Mouse (Mus musculus) limb, embryonic 13.5 days (tissue): Measurements from ENCODE around the gene Ccr10. TPM values are rescaled to one million over a fixed set of nuclear protein-coding genes. Genes with fewer than 3 reads are reported as not detected.

Experiments
- ATAC-seq: fragments of 200-750 bp; cut with Nextera tagmentation; 2 replicates; pipeline ENCODE4 v1.8.0; 2017; ENCODE audit warnings: low read depth, moderate number of reproducible peaks, moderate TSS enrichment; ENCODE audit not compliant: low FRiP score
- H3K27ac ChIP-seq: fragments of 300-500 bp; sonication (generic); 2 replicates; pipeline ENCODE4 v1.5.1; 2015; ENCODE audit warnings: inconsistent platforms, mild to moderate bottlenecking, moderate library complexity
- H3K27me3 ChIP-seq: fragments of 300-500 bp; sonication (generic); 2 replicates; pipeline ENCODE4 v1.6.1; 2015; ENCODE audit warnings: mild to moderate bottlenecking, inconsistent platforms
- H3K36me3 ChIP-seq: fragments of 300-500 bp; sonication (generic); 2 replicates; pipeline ENCODE4 v1.6.1; 2015; ENCODE audit warnings: inconsistent platforms, mild to moderate bottlenecking, moderate library complexity
- H3K4me1 ChIP-seq: fragments of 300-500 bp; sonication (generic); 2 replicates; pipeline ENCODE4 v1.6.1; 2015; ENCODE audit warnings: inconsistent platforms
- H3K4me2 ChIP-seq: fragments of 300-500 bp; sonication (generic); replicated peaks from 2 replicates; pipeline ENCODE4 v1.6.1; 2015; ENCODE audit warnings: inconsistent platforms, mild to moderate bottlenecking, moderate library complexity
- H3K4me3 ChIP-seq: fragments of 300-500 bp; sonication (generic); 2 replicates; pipeline ENCODE4 v1.5.1; 2015; ENCODE audit warnings: moderate library complexity, mild to moderate bottlenecking, inconsistent platforms
- H3K9ac ChIP-seq: fragments of 300-500 bp; sonication (generic); 2 replicates; pipeline ENCODE4 v1.6.1; 2015; ENCODE audit warnings: mild to moderate bottlenecking, inconsistent platforms
- H3K9me3 ChIP-seq: fragments of 300-500 bp; sonication (generic); 2 replicates; pipeline ENCODE4 v1.6.1; 2016; ENCODE audit warnings: inconsistent platforms
- WGBS: fragments of 180-500 bp; shearing (Covaris S2); methylation state at CpG from one replicate; pipeline ENCODE4 v1.1.7; 2015; 5-methylcytosine and 5-hydroxymethylcytosine counted together
- polyA plus RNA-seq: library from polyadenylated mRNA; unstranded; fragments of >200 nt; fragmentation: Nextera tagmentation; extraction: Ambion mirVana; gene quantifications from 2 replicates; pipeline ENCODE4 v1.2.1, GENCODE M21; 2015

Ccr10 gene
- polyA plus RNA-seq, 1 experiment from 2014 or later, result 0.10 TPM

DNA sequence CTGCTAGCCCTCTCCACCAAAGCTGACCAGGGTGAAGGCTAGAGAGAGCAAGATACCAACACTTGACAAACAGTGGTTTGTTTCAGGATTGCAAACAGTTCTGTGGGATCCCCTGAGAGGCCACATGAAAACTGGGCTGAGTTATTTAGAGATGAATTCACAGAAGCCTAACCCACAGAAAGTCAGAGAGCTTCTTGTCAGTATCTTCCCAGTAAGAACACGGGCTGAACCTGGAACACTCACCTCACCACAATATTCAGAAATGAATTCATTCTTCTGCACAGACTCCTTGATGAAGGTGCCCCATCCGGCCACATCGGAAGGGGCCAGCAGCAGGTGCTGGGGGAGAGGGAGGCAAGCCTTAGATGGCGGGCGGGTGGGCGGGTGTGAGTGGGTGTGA is 19.4 kb upstream of the Ccr10 start:
- H3K4me3 ChIP-seq, result no peak overlapping the region
- peaks cover 20% of the 10 kb centered on the region for H3K4me1 ChIP-seq
- H3K4me2 ChIP-seq, result no peak overlapping the region
- no peak overlapping the region for H3K9ac ChIP-seq
- peaks cover 71% of the 10 kb centered on the region for H3K36me3 ChIP-seq
- no peaks in the 10 kb centered on the region for H3K9me3 ChIP-seq
- no peaks in the 10 kb centered on the region for H3K27me3 ChIP-seq
- no peak overlapping the region for H3K27ac ChIP-seq
- 90% methylated on average over 6 of the region's 6 CpGs for WGBS
- no peak for ATAC-seq

DNA sequence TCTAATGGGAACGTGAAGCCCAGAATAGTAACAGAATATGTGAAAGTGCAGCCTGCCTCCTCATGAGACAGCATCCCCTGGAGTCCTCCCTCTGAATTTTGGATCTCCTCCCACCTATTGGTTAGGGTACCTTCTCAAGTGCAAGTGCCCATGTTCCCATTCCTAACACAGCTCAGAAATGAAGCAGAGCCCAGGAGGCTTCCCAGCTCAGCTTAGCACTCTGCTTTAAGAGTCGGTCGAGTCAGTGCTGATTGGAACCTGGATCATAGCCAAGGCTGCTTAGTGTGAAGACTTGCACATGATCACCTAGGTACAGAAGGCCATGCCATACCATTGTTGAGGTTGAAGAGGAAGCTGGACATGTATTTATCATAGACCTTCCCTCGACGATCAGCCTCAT is 18.9 kb upstream of the Ccr10 start:
- peaks cover 25% of the 10 kb centered on the region for H3K4me1 ChIP-seq
- H3K9ac ChIP-seq, result no peak overlapping the region
- 82% methylated on average over 5 of the region's 5 CpGs for WGBS
- ATAC-seq, result no peak
- no peaks in the 10 kb centered on the region for H3K9me3 ChIP-seq
- H3K27ac ChIP-seq, result no peak overlapping the region
- H3K27me3 ChIP-seq, result no peaks in the 10 kb centered on the region
- H3K4me3 ChIP-seq, result no peak overlapping the region
- no peak overlapping the region for H3K4me2 ChIP-seq
- peaks cover 66% of the 10 kb centered on the region for H3K36me3 ChIP-seq

DNA sequence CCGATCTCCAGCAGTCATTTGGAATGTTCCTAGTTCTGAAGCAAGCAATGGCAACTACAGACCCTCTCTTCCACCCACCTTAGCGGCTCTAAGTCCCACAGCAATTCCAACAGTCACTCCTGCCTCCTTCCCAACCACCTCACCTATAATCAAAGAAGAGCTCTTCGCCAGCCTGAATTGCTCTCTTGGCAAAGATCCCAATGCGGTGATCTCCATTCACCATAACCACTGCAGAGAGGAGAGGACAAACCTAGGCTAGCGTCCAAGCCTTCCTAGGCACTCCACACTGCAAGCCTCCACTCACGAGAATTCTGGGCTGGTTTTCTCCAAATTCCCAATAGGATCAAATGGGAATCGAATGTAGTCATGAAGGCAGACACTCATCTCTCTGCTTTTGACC is 17.8 kb upstream of the Ccr10 start:
- Histone ChIP-seq H3K9ac (no peak overlapping the region), H3K4me3 (no peak overlapping the region), H3K4me2 (no peak overlapping the region), H3K9me3 (no peaks in the 10 kb centered on the region), H3K36me3 (peaks cover 55% of the 10 kb centered on the region), H3K4me1 (peaks cover 27% of the 10 kb centered on the region), H3K27me3 (no peaks in the 10 kb centered on the region), H3K27ac (no peak overlapping the region)
- ATAC-seq, result no peak
- WGBS, result 87% methylated on average over 7 of the region's 7 CpGs

DNA sequence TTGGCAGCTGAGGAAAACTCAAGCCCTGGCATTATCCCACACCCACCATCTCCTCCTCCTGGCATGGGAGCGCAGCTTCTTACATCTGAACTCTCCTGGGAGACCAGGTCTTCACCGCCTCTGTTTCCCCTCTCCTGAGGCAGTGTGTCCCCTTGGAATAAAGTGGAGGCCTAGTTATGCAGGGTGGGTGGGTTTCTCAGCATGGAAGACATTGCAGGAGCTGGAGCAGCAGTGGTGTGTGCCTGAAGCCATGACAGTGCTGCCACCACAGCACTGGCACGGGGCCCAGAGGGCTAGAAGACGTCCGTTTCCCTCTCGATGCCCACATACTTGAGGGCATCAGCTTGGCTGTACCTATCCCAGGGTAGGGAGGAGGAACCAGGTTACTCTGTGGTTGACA is 17.4 kb upstream of the Ccr10 start:
- Histone ChIP-seq H3K4me2 (no peak overlapping the region), H3K4me3 (no peak overlapping the region), H3K4me1 (peaks cover 27% of the 10 kb centered on the region), H3K9ac (no peak overlapping the region), H3K9me3 (no peaks in the 10 kb centered on the region), H3K27ac (no peak overlapping the region), H3K36me3 (peaks cover 51% of the 10 kb centered on the region), H3K27me3 (no peaks in the 10 kb centered on the region)
- WGBS, result 90% methylated on average over 6 of the region's 6 CpGs
- ATAC-seq, result no peak

DNA sequence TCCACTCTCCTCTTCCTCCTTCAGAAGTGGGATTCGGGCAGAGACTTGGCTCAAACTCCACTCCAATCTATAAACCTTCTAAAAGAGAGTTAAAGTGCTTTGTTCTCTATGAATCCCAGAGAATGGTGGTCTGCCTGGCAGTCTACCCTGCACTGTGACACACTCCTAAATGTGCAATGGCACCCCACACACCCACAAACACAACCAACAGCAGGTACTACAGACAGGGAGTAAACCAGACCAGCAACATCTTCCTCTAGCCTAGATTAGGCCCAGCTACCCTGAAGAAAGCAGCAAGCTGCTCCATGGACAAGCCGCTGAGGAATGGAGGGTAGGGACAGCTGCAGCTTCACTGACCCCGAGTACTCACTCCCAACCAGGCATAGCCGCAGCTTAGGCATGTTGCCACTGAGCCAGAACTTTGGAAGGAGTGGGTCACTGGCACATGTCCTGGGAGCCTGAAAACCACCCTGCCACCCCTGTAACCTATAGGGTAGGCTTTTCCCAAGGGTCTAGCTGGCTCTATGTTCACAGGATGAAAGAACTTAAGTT is 16.8 kb upstream of the Ccr10 start:
- no peak overlapping the region for H3K4me2 ChIP-seq
- WGBS, result 83% methylated on average over 4 of the region's 4 CpGs
- H3K4me3 ChIP-seq, result no peak overlapping the region
- no peak for ATAC-seq
- peaks cover 45% of the 10 kb centered on the region for H3K36me3 ChIP-seq
- no peaks in the 10 kb centered on the region for H3K27me3 ChIP-seq
- no peak overlapping the region for H3K9ac ChIP-seq
- peaks cover 27% of the 10 kb centered on the region for H3K4me1 ChIP-seq
- no peak overlapping the region for H3K27ac ChIP-seq
- H3K9me3 ChIP-seq, result no peaks in the 10 kb centered on the region

DNA sequence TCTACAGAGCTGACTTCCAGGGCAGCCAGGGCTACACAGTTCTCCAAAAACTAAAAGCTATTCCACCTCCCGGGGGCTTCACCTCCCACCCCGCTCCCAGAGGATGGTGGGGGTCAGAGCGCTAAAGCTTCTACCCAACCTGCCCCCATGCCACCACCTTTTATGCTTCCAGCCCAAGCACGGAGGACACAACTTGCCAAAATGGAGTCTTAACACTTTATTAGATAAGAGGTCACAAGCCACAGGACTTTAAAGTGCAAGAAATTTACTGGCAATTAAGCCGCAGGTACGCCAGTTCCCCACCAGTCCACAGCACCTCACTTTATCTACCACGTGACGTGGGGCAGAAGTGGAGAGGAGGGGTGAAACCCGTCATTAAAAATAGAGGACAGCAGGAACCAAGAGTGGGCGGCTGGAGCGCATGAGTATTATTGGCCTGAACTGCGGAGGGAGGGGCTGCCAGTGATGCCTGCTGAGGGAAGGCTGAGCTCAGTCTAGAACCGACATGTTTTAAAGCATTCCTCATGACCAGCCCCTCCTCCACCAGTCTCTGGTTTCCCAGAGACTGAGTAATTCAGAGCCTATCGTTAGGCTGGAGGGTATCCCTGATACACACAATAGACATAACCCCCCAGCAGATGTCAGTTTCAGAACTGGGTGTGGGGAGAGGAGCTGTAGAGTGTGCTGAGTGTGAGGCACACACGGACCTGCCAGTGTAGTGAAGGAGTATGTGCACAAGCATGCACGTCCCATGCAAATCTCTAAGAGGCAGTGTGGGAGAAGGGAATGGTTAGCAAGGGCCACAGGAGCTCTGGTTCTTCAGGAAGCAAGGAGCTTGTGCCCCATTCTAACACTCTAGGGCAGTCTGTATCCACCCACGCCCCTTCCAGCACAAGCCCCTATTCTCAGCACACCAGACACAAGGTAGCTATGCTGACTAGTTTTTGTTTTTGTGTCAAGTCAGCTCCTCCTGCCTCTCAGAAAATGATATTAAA is 16.0 kb upstream of the Ccr10 start:
- Histone ChIP-seq H3K9ac (no peak overlapping the region), H3K4me2 (no peak overlapping the region), H3K4me1 (peaks cover 27% of the 10 kb centered on the region), H3K27ac (no peak overlapping the region), H3K4me3 (no peak overlapping the region), H3K9me3 (no peaks in the 10 kb centered on the region), H3K27me3 (no peaks in the 10 kb centered on the region), H3K36me3 (peaks cover 37% of the 10 kb centered on the region)
- 40% methylated on average over 17 of the region's 17 CpGs for WGBS
- ATAC-seq, result no peak

DNA sequence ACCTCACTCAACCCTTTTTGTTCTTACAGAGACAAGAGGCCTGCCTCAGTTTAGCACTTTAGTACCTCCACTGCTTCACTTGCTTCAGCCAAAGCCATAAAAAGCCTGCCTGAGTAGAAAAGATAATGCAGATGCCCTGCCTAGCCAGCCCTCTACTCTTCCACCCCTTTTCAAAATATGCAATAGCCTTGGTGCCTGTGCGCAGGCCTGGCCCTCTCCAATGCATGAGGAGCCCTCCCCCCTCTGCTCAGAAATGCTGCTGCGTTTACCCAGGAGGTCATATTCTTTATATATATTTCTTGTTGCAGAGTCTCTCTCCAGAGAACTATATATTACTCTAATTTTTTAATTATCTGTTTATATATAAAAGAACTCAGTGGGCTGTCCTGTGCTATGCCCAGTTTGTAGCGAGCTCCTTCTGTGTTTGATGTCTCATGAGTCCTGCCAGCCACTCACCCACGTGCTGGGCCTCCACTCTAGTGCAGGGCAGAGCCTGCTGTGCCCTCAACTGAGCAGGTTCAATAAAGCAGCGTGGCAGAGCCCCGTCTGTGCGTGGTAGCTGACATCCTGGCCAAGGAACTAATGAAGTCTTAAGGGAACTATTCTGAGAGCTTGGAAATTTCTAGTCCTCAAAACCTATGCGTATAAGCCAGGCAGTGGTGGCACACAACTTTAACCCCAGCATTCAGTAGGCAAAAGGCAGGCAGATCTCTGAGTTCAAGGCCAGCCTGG is 15.1 kb upstream of the Ccr10 start:
- Histone ChIP-seq H3K4me2 (no peak overlapping the region), H3K4me3 (no peak overlapping the region), H3K9ac (peak overlapping the region; percentile 13; the same call in 1 of the 2 replicates), H3K9me3 (no peaks in the 10 kb centered on the region), H3K27ac (peak overlapping the region; percentile 55; the same call in 1 of the 2 replicates), H3K4me1 (peaks cover 27% of the 10 kb centered on the region), H3K36me3 (peaks cover 29% of the 10 kb centered on the region), H3K27me3 (no peaks in the 10 kb centered on the region)
- ATAC-seq, result peak; percentile 32; the same call in 1 of the 2 replicates
- 31% methylated on average over 8 of the region's 8 CpGs for WGBS

DNA sequence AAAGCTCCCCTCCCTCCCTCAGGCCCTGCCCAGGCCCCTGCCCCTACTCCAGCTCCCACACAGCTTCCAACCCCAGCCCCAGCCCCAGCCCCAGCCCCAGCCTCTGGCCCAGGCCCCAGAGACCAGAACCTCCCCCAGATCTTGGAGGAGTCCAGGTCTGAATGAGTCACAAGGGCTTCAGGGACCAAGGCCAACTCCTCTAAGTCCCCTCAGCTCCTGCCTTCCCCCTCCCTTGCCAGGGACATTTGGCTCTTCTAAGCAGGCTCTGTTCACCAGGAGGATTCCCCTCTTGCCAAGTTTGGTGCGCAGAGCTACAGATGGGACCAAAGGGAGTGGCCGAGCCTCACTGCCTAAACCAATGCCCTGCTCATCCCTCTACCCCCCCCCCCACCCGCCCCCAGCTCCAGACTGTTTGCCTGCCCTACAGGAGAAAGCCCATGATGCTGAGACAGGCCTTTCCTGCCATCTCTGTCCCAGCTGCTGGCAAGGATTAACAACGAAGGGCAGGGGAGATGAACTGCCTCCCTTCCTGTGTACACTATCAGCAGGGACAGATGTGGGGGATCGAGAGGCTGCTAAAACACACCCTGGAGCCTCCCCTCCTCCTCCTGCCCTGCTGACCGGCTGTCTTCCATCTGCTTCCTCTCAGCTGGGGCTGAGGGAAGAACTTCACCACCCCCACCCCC is 14.4 kb upstream of the Ccr10 start:
- Histone ChIP-seq H3K4me3 (no peak overlapping the region), H3K4me1 (peaks cover 27% of the 10 kb centered on the region), H3K27ac (peak overlapping the region; percentile 55; the same call in 1 of the 2 replicates), H3K9ac (peak overlapping the region; percentile 13; the same call in 1 of the 2 replicates), H3K27me3 (no peaks in the 10 kb centered on the region), H3K9me3 (no peaks in the 10 kb centered on the region), H3K36me3 (peaks cover 23% of the 10 kb centered on the region), H3K4me2 (no peak overlapping the region)
- 18% methylated on average over 6 of the region's 6 CpGs for WGBS
- ATAC-seq, result peak; percentile 64

DNA sequence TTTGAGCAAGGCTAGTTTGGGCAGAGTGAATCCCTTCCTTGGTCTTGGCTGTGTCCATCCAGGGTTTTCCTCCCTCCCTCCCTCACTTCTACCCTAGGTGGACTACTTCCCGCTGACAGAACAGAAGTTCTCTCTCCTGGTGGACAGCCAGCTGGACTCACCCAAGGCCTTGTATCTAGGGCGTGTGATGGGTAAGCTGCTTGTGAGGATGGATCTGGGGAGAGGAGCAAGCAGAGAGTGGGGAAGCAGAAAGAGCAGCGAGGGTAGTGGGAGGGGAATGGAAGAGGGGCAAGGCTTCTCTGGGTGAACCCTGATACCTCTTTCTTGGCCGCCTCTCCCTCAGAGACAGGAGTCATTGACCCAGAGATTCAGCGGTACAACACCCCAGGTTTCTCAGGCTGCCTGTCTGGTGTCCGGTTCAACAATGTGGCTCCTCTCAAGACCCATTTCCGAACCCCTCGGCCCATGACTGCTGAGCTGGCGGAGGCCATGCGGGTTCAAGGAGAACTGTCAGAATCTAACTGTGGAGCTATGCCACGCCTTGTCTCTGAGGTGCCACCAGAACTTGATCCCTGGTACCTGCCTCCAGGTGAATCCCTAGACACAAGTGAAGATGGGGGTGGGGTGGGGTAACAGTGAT is 13.0 kb upstream of the Ccr10 start:
- H3K27me3 ChIP-seq, result no peaks in the 10 kb centered on the region
- no peak overlapping the region for H3K4me3 ChIP-seq
- peaks cover 12% of the 10 kb centered on the region for H3K36me3 ChIP-seq
- H3K4me2 ChIP-seq, result no peak overlapping the region
- H3K9me3 ChIP-seq, result no peaks in the 10 kb centered on the region
- H3K4me1 ChIP-seq, result peaks cover 27% of the 10 kb centered on the region
- WGBS, result 82% methylated on average over 11 of the region's 11 CpGs
- no peak overlapping the region for H3K9ac ChIP-seq
- no peak overlapping the region for H3K27ac ChIP-seq
- no peak for ATAC-seq

DNA sequence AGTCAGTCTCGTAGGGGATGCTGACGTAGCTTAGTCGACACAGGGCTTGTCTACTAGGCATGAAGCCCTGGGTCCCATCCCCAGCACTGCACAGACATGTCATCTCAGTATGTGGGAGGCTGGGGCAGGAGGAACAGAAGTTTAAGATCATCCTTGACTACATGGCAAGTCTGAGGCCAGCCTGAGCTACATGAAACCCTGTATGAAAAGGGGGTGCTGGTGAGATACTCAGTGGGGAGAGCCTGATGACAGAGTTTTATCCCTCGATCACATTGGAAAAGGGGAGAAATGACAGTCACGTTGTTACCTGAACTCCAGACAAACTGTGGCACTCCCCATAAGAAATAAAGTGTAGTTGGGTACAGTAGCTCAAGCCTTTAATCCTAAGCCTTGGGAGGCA is 12.3 kb upstream of the Ccr10 start:
- H3K27ac ChIP-seq, result no peak overlapping the region
- no peak for ATAC-seq
- H3K4me1 ChIP-seq, result peaks cover 27% of the 10 kb centered on the region
- H3K27me3 ChIP-seq, result no peaks in the 10 kb centered on the region
- H3K4me2 ChIP-seq, result no peak overlapping the region
- peaks cover 4% of the 10 kb centered on the region for H3K36me3 ChIP-seq
- H3K9ac ChIP-seq, result no peak overlapping the region
- H3K9me3 ChIP-seq, result no peaks in the 10 kb centered on the region
- 86% methylated on average over 5 of the region's 5 CpGs for WGBS
- no peak overlapping the region for H3K4me3 ChIP-seq

DNA sequence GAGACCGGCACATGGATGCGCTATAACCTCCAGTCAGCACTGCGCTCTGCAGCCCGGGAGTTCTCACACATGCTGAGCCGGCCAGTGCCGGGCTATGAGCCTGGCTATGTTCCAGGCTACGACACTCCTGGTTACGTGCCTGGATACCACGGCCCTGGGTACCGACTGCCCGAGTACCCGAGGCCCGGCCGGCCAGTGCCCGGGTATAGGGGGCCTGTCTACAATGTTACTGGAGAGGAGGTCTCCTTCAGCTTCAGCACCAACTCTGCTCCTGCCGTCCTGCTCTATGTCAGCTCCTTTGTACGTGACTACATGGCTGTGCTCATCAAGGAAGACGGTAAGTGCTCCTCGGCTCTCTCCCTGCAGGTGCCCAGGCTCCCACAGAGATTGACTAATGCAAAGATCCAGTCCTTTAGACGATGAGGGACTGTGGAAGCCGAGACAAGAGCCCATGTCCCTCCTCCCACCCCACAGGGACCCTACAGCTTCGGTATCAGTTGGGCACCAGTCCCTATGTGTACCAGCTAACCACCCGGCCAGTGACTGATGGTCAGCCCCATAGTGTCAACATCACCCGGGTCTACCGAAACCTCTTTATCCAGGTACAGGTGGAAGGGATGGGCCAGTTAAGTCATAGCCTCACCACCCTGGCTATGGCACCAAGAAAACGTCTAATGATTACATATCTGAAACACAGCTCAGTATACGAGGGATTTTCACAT is 11.4 kb upstream of the Ccr10 start:
- Histone ChIP-seq H3K4me2 (no peak overlapping the region), H3K4me1 (peaks cover 27% of the 10 kb centered on the region), H3K9me3 (no peaks in the 10 kb centered on the region), H3K4me3 (no peak overlapping the region), H3K36me3 (no peaks in the 10 kb centered on the region), H3K27ac (no peak overlapping the region), H3K27me3 (peaks cover 5% of the 10 kb centered on the region; the same call in 1 of the 2 replicates), H3K9ac (no peak overlapping the region)
- 89% methylated on average over 27 of the region's 27 CpGs for WGBS
- ATAC-seq, result no peak
